Mouse (Mus musculus) liver, embryonic 14.5 days (tissue): Measurements from ENCODE around the gene Tex26. TPM values are rescaled to one million over a fixed set of nuclear protein-coding genes. Genes with fewer than 3 reads are reported as not detected.

Source experiments
- ATAC-seq: fragments of 200-750 bp; cut with Nextera tagmentation; 2 replicates; pipeline ENCODE4 v1.8.0; 2017; ENCODE audit warnings: moderate number of reproducible peaks, mild to moderate bottlenecking, moderate library complexity; ENCODE audit not compliant: insufficient read depth
- DNase-seq, 3 experiments: peaks; one replicate each; pipeline ENCODE4 v3.0.0-alpha.2; 2012 to 2013; ENCODE audit warnings: low read depth in 3 of 3, low spot score in 3 of 3
- H3K27ac ChIP-seq: fragments of 300-500 bp; sonication (generic); 2 replicates; pipeline ENCODE4 v1.5.1; 2014; ENCODE audit warnings: moderate library complexity, mild to moderate bottlenecking, control low read depth, inconsistent platforms
- H3K27me3 ChIP-seq: fragments of 300-500 bp; sonication (generic); 2 replicates; pipeline ENCODE4 v1.6.1; 2014; ENCODE audit warnings: mild to moderate bottlenecking, low read length, moderate library complexity; ENCODE audit not compliant: control insufficient read depth, insufficient read depth
- H3K36me3 ChIP-seq: fragments of 300-500 bp; sonication (generic); replicated peaks from 2 replicates; pipeline ENCODE4 v1.6.1; 2014; ENCODE audit warnings: low read depth; ENCODE audit not compliant: control insufficient read depth, insufficient read depth
- H3K4me1 ChIP-seq, 2 experiments: fragments of 200-500 bp in 1 of 2; fragments of 300-500 bp in 1 of 2; sonication (generic) in 1 of 2; replicated peaks; 2 replicates each; pipeline ENCODE4 v1.6.1; 2012 to 2014; ENCODE audit warnings: antibody characterized with exemption in 1 of 2, inconsistent platforms in 1 of 2, low read length in 1 of 2; ENCODE audit not compliant: control insufficient read depth in 2 of 2, insufficient read depth in 2 of 2
- H3K4me2 ChIP-seq: fragments of 300-500 bp; sonication (generic); 2 replicates; pipeline ENCODE4 v1.6.1; 2014; ENCODE audit warnings: low read depth, mild to moderate bottlenecking, control low read depth, moderate library complexity
- H3K4me3 ChIP-seq, 2 experiments: fragments of 200-500 bp in 1 of 2; fragments of 300-500 bp in 1 of 2; sonication (generic) in 1 of 2; 2 replicates each; pipeline ENCODE4 v1.5.1; 2012 to 2014; ENCODE audit warnings: low read depth in 2 of 2, low read length in 2 of 2, mild to moderate bottlenecking in 2 of 2, control low read depth in 1 of 2, inconsistent platforms in 1 of 2, moderate library complexity in 1 of 2; ENCODE audit not compliant: insufficient read depth in 1 of 2
- H3K9ac ChIP-seq: fragments of 300-500 bp; sonication (generic); replicated peaks from 2 replicates; pipeline ENCODE4 v1.6.1; 2014; ENCODE audit warnings: mild to moderate bottlenecking, control low read depth, moderate library complexity
- H3K9me3 ChIP-seq: fragments of 300-500 bp; sonication (generic); 2 replicates; pipeline ENCODE4 v1.6.1; 2016; ENCODE audit warnings: low read length, mixed read lengths; ENCODE audit not compliant: control insufficient read depth
- CTCF ChIP-seq: IDR thresholded peaks from 2 replicates; pipeline ENCODE4 v1.5.1; 2016; ENCODE audit warnings: antibody characterized with exemption, low read depth, control low read depth
- EP300 ChIP-seq: IDR thresholded peaks from 2 replicates; pipeline ENCODE4 v1.6.1; 2016; ENCODE audit warnings: antibody characterized with exemption, low read depth
- WGBS: fragments of 180-500 bp; shearing (Covaris S2); extraction: QIAGEN DNeasy Blood & Tissue Kit; methylation state at CpG from one replicate; pipeline ENCODE4 v1.1.7; 2014; ENCODE audit not compliant: insufficient replicate concordance; 5-methylcytosine and 5-hydroxymethylcytosine counted together
- polyA plus RNA-seq, 2 experiments: library from polyadenylated mRNA; depleted of rRNA in 1 of 2; stranded (reverse) in 1 of 2; unstranded in 1 of 2; fragments of >200 nt; fragmentation: Nextera tagmentation in 1 of 2; extraction: Ambion mirVana in 1 of 2; gene quantifications; 2 replicates each; pipeline versions ENCODE4 v1.2.1 to v1.2.3; 2012 to 2014

The Tex26 gene
- polyA plus RNA-seq, 2 experiments = 0.30 TPM; not detected in 1

- 21% methylated on average over 3 of the region's 3 CpGs for WGBS
- Histone ChIP-seq H3K27ac (no peak overlapping the region), H3K36me3 (no peaks in the 10 kb centered on the region), H3K4me1 (peaks cover 12 to 30% of the 10 kb centered on the region in 2 experiments), H3K9me3 (no peaks in the 10 kb centered on the region), H3K27me3 (no peaks in the 10 kb centered on the region), H3K4me3 (no peak overlapping the region), H3K9ac (no peak overlapping the region), H3K4me2 (no peak overlapping the region)
- DNase-seq (no peak), ATAC-seq (peak; percentile 59)
- TF ChIP-seq EP300 = no peak
- no peak for TF ChIP-seq CTCF
Measured at GRCm38 (mm10) chr5:149426525-149426924, 12.9 kb upstream of the Tex26 start.

GRCm38 (mm10) chr5:149427277-149428060, 12.0 kb upstream of the Tex26 start:
- no peak overlapping the region for H3K27ac ChIP-seq
- no peak for DNase-seq
- H3K4me3 ChIP-seq = no peak overlapping the region
- H3K9ac ChIP-seq = no peak overlapping the region
- H3K9me3 ChIP-seq = no peaks in the 10 kb centered on the region
- no peak for ATAC-seq
- TF ChIP-seq CTCF = no peak
- TF ChIP-seq EP300 = no peak
- no peak overlapping the region; the same call in 1 of the 2 replicates for H3K4me2 ChIP-seq
- H3K36me3 ChIP-seq = no peaks in the 10 kb centered on the region
- 69% methylated on average over 8 of the region's 8 CpGs for WGBS
- H3K27me3 ChIP-seq = no peaks in the 10 kb centered on the region
- H3K4me1 ChIP-seq = peaks cover 12 to 30% of the 10 kb centered on the region in 2 experiments

GRCm38 (mm10) chr5:149428347-149428746, 11.1 kb upstream of the Tex26 start:
- peak overlapping the region; percentile 6; the same call in 1 of the 2 replicates for H3K4me2 ChIP-seq
- peaks cover 12 to 30% of the 10 kb centered on the region in 2 experiments for H3K4me1 ChIP-seq
- no peaks in the 10 kb centered on the region for H3K27me3 ChIP-seq
- TF ChIP-seq EP300 (peak; percentile 31), CTCF (no peak)
- 4% methylated on average over 6 of the region's 6 CpGs for WGBS
- no peaks in the 10 kb centered on the region for H3K36me3 ChIP-seq
- H3K9me3 ChIP-seq = no peaks in the 10 kb centered on the region
- ATAC-seq (peak; percentile 79), DNase-seq (peak in 1 of 3 experiments; percentile 9)
- H3K4me3 ChIP-seq = no peak overlapping the region
- no peak overlapping the region for H3K9ac ChIP-seq
- no peak overlapping the region for H3K27ac ChIP-seq

GRCm38 (mm10) chr5:149428810-149429255, 10.6 kb upstream of the Tex26 start:
- no peak overlapping the region for H3K4me3 ChIP-seq
- 15% methylated on average over 2 of the region's 2 CpGs for WGBS
- no peak overlapping the region for H3K4me2 ChIP-seq
- ATAC-seq (0 out of 2 replicates have a peak, but pooled peaks have one; percentile 40), DNase-seq (no peak)
- H3K4me1 ChIP-seq = peaks cover 12 to 30% of the 10 kb centered on the region in 2 experiments
- no peaks in the 10 kb centered on the region for H3K36me3 ChIP-seq
- TF ChIP-seq CTCF (no peak), EP300 (no peak)
- no peak overlapping the region for H3K9ac ChIP-seq
- no peaks in the 10 kb centered on the region for H3K9me3 ChIP-seq
- no peak overlapping the region for H3K27ac ChIP-seq
- H3K27me3 ChIP-seq = no peaks in the 10 kb centered on the region

- no peak for TF ChIP-seq EP300
- TF ChIP-seq CTCF = no peak
- DNase-seq (no peak), ATAC-seq (no peak)
- Histone ChIP-seq H3K27me3 (no peaks in the 10 kb centered on the region), H3K27ac (no peak overlapping the region), H3K9ac (no peak overlapping the region), H3K4me1 (peaks cover 12 to 33% of the 10 kb centered on the region in 2 experiments), H3K36me3 (no peaks in the 10 kb centered on the region), H3K9me3 (no peaks in the 10 kb centered on the region), H3K4me2 (no peak overlapping the region), H3K4me3 (no peak overlapping the region)
- WGBS = 41% methylated on average over 4 of the region's 4 CpGs
Measured at GRCm38 (mm10) chr5:149429541-149429940, 9.9 kb upstream of the Tex26 start.
